Mouse (Mus musculus): ENCODE results near the gene Psme2. TPM values are rescaled to one million over a fixed set of nuclear protein-coding genes. Genes with fewer than 3 reads are reported as not detected.

The Psme2 gene
- polyA plus RNA-seq, 1 experiment, result 104 TPM

DNA sequence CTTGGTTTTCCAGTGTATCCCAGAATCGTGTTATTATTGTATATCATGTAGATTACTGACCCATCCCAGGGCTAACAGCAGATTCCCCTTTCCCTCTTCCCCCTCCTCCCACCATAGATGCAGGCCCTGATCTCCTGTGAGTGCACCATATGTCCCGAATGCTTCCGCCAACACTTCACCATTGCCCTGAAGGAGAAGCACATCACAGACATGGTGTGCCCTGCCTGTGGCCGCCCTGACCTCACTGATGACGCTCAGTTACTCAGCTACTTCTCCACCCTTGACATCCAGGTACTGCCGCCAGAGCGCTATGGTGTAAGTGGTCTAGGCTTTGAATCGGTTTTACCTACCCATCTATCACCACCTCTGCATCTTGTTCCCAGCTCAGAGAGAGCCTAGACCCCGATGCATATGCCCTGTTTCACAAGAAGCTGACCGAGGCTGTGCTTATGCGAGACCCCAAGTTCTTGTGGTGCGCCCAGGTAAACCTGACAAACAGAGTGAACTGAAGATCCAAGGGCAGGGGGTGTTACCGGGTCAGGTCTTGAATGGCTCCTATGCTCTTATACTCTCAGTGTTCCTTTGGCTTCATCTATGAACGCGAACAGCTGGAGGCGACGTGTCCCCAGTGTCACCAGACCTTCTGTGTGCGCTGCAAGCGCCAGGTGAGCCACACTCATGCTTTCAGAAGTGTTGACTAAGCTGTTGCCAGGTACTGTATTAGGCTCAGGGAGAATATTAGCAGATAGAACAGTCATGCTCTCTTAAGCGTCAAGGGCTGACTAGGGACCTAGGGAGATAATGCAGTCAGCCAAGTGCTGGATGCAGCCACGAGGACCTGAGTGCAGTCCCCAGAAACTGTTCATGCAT lies 7.8 kb upstream of the Psme2 start:
- peaks cover 53% of the 10 kb centered on the region for H3K36me3 ChIP-seq (ENCODE audit: control insufficient read depth, insufficient read depth, low read length)
- no peak for TF ChIP-seq CTCF (IDR thresholded peaks at IDR 0.05; ENCODE audit: borderline replicate concordance, control insufficient read depth, extremely low read depth, insufficient read depth, low read length, poor library complexity)
- no peak for TF ChIP-seq POLR2A (IDR thresholded peaks at IDR 0.05; ENCODE audit: control insufficient read depth, extremely low read depth, insufficient read depth, low read length, poor library complexity)
- H3K4me1 ChIP-seq (replicated peaks; ENCODE audit: control insufficient read depth, insufficient read depth, low read length), result peaks cover 14% of the 10 kb centered on the region

DNA sequence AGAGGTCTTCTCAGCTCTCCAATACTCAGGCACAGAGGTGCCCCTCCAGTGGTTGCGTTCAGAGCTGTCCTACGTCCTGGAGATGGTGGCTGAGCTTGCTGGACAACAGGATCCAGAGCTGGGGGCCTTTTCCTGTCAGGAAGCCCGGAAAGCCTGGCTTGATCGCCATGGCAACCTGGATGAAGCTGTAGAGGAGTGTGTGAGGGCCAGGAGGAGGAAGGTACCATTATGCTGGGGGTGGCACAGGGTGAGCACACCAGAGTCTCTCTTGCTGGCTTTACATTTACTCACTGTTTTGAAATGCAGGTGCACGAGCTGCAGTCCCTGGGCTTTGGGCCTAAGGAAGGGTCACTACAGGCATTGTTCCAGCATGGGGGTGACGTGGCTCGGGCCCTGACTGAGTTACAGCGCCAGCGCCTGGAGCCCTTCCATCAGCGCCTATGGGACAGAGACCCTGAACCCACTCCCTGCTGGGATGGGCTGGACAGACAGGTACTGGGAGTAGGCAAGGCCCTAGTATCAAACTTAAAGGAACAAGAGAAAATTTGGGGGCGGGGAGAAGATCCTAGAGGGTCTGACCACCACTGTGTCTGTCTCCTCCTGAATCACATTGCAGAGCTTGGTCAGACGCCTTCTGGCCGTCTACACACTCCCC lies 5.2 kb upstream of the Psme2 start:
- Histone ChIP-seq H3K4me3 (ENCODE audit: control insufficient read depth, insufficient read depth, low read length) (no peak overlapping the region), H3K27me3 (ENCODE audit: control insufficient read depth, insufficient read depth, low read length) (no peaks in the 10 kb centered on the region), H3K36me3 (ENCODE audit: control insufficient read depth, insufficient read depth, low read length) (peaks cover 45% of the 10 kb centered on the region), H3K4me1 (replicated peaks; ENCODE audit: control insufficient read depth, insufficient read depth, low read length) (peaks cover 8% of the 10 kb centered on the region), H3K27ac (ENCODE audit: control insufficient read depth, insufficient read depth, low read length) (no peak overlapping the region)
- no peak for DNase-seq
- no peak for TF ChIP-seq CTCF (IDR thresholded peaks at IDR 0.05; ENCODE audit: borderline replicate concordance, control insufficient read depth, extremely low read depth, insufficient read depth, low read length, poor library complexity)
- no peak for TF ChIP-seq POLR2A (IDR thresholded peaks at IDR 0.05; ENCODE audit: control insufficient read depth, extremely low read depth, insufficient read depth, low read length, poor library complexity)
- 96% methylated on average over 13 of the region's 13 CpGs for WGBS

More for the DNA sequence above, 7.8 kb upstream of the Psme2 start:
- H3K4me3 ChIP-seq (ENCODE audit: control insufficient read depth, insufficient read depth, low read length), result no peak overlapping the region
- H3K27me3 ChIP-seq (ENCODE audit: control insufficient read depth, insufficient read depth, low read length), result no peaks in the 10 kb centered on the region
- H3K27ac ChIP-seq (ENCODE audit: control insufficient read depth, insufficient read depth, low read length), result no peak overlapping the region
- WGBS, result 97% methylated on average over 21 of the region's 21 CpGs
- no peak for DNase-seq

DNA sequence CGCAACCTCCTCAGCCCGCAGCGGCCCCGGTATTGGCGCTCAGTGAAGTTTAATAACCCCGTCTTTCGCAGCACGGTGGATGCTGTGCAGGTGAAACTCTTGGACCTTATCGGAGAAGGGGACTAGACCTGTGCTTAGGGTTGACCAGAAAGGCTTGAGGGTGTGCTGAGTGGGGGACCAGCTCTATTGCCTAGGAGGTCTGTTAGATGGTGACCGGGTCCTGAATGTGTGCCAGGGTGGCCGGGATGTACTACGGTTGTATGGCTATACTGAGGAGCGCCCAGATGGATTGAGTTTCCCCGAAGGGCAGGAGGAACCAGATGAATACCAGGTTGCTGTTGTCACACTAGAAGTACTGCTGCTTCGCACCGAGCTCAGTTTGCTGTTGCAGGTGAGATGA lies 1.3 kb upstream of the Psme2 start:
- WGBS, result 5% methylated on average over 16 of the region's 16 CpGs

DNA sequence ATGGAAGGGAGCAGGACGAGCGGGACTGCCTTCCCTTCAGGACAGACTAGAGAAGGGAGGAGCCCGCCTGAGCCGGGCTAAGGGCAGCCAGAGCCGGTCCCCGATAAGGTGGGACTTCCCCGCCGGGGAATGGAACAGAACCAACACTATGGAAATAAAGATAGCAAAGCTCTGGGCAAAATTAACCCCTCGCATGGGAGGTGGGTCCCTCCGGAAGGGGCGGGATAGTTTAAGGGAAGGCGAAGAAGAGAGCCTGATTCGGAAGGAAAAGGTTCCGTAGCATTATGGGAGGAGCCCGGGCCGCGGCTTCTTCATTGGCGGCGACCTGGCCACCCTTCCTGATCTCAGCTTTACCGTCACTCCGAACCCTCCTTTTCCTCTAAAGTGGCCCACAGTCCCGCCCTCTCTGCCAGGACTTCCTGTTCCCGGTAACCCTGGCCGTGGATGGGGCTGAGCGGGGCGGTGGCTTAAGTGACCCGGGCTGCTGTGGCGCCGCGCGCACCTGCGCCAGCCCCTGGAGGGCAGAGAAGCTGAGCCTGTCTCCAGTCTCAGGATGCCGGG lies 498 bp upstream of the Psme2 start, which contains the start of gene Rnf31:
Rnf31 (plus strand) TSS at position 378 of the 561 bp plus-strand sequence.
- WGBS, result under 1% methylated on average over 33 of the region's 33 CpGs
- peak; percentile 89 for DNase-seq

More for the DNA sequence above, 1.3 kb upstream of the Psme2 start:
- DNase-seq, result no peak
- Histone ChIP-seq H3K27me3 (ENCODE audit: control insufficient read depth, insufficient read depth, low read length) (no peaks in the 10 kb centered on the region), H3K27ac (ENCODE audit: control insufficient read depth, insufficient read depth, low read length) (no peak overlapping the region), H3K4me1 (replicated peaks; ENCODE audit: control insufficient read depth, insufficient read depth, low read length) (peaks cover 13% of the 10 kb centered on the region), H3K4me3 (ENCODE audit: control insufficient read depth, insufficient read depth, low read length) (peak overlapping the region; percentile 70), H3K36me3 (ENCODE audit: control insufficient read depth, insufficient read depth, low read length) (peaks cover 23% of the 10 kb centered on the region)
- TF ChIP-seq CTCF (IDR thresholded peaks at IDR 0.05; ENCODE audit: borderline replicate concordance, control insufficient read depth, extremely low read depth, insufficient read depth, low read length, poor library complexity) (no peak), POLR2A (IDR thresholded peaks at IDR 0.05; ENCODE audit: control insufficient read depth, extremely low read depth, insufficient read depth, low read length, poor library complexity) (no peak)

DNA sequence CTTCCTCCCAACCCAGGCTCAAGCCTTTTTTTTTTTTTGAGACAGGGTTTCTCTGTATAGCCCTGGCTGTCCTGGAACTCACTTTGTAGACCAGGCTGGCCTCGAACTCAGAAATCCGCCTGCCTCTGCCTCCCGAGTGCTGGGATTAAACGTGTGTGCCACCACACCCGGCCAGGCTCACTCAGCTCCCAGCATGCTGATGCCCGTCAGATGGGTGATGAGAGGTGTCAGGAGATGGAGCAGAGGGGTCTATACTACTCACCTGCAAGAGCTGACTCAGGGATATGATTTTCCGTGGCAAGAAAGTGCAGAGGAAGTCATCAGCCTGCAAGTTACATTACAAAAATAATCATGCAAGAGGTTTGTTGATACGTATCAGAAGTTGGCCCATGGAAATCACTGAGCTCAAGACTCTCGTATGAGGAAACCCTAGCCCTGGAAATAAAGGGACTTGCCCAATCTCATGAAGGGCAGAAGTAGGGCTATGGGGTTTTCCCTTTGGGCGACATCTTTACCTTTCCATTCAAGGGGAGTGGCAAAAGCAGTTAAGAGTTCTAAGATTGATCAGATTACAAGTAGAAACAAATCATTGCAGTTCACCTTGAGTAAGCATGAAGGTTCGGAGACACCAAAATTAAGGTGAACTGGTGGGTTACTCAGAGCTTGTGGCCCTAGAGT lies 1.0 kb downstream of the Psme2 start:
- TF ChIP-seq CTCF (IDR thresholded peaks at IDR 0.05; ENCODE audit: borderline replicate concordance, control insufficient read depth, extremely low read depth, insufficient read depth, low read length, poor library complexity) (no peak), POLR2A (IDR thresholded peaks at IDR 0.05; ENCODE audit: control insufficient read depth, extremely low read depth, insufficient read depth, low read length, poor library complexity) (no peak)

More for the DNA sequence above, 498 bp upstream of the Psme2 start, which contains the start of gene Rnf31:
- H3K4me3 ChIP-seq (ENCODE audit: control insufficient read depth, insufficient read depth, low read length), result peak within 1 kb of the TSS; percentile 70
- no peaks in the 10 kb centered on the region for H3K27me3 ChIP-seq (ENCODE audit: control insufficient read depth, insufficient read depth, low read length)
- TF ChIP-seq CTCF (IDR thresholded peaks at IDR 0.05; ENCODE audit: borderline replicate concordance, control insufficient read depth, extremely low read depth, insufficient read depth, low read length, poor library complexity) (0 out of 2 replicates have a peak, but pooled peaks have one; percentile 28), POLR2A (IDR thresholded peaks at IDR 0.05; ENCODE audit: control insufficient read depth, extremely low read depth, insufficient read depth, low read length, poor library complexity) (no peak)
- H3K36me3 ChIP-seq (ENCODE audit: control insufficient read depth, insufficient read depth, low read length), result peaks cover 20% of the 10 kb centered on the region
- peaks cover 13% of the 10 kb centered on the region for H3K4me1 ChIP-seq (replicated peaks; ENCODE audit: control insufficient read depth, insufficient read depth, low read length)
- H3K27ac ChIP-seq (ENCODE audit: control insufficient read depth, insufficient read depth, low read length), result peak within 1 kb of the TSS; percentile 82

More for the DNA sequence above, 1.0 kb downstream of the Psme2 start:
- WGBS, result 73% methylated on average over 11 of the region's 11 CpGs
- Histone ChIP-seq H3K36me3 (ENCODE audit: control insufficient read depth, insufficient read depth, low read length) (peaks cover 5% of the 10 kb centered on the region; the same call in 1 of the 2 replicates), H3K27ac (ENCODE audit: control insufficient read depth, insufficient read depth, low read length) (no peak overlapping the region; the same call in 1 of the 2 replicates), H3K4me1 (replicated peaks; ENCODE audit: control insufficient read depth, insufficient read depth, low read length) (peaks cover 21% of the 10 kb centered on the region), H3K27me3 (ENCODE audit: control insufficient read depth, insufficient read depth, low read length) (no peaks in the 10 kb centered on the region), H3K4me3 (ENCODE audit: control insufficient read depth, insufficient read depth, low read length) (no peak overlapping the region)
- DNase-seq, result no peak
